Mouse (Mus musculus) liver, adult 2 months (tissue): ENCODE data around the gene Eral1.

Source experiments
- CTCF ChIP-seq: fragments of 200-500 bp; IDR thresholded peaks from 2 replicates; pipeline ENCODE4 v1.5.1; 2011; ENCODE audit warnings: low read depth, low read length, control low read depth
- POLR2A ChIP-seq: fragments of 200-500 bp; IDR thresholded peaks from 2 replicates; pipeline ENCODE4 v1.6.1; 2011; ENCODE audit warnings: low read length, control low read depth; ENCODE audit not compliant: insufficient read depth; ENCODE audit errors: extremely low read depth

- TF ChIP-seq CTCF: no peak
- TF ChIP-seq POLR2A: no peak
Observed at GRCm38 (mm10) chr11:78067566-78067965, 12.6 kb downstream of the Eral1 start.
